Mouse (Mus musculus): ENCODE measurements around the gene Gm47791.

Gm47791 gene

DNA sequence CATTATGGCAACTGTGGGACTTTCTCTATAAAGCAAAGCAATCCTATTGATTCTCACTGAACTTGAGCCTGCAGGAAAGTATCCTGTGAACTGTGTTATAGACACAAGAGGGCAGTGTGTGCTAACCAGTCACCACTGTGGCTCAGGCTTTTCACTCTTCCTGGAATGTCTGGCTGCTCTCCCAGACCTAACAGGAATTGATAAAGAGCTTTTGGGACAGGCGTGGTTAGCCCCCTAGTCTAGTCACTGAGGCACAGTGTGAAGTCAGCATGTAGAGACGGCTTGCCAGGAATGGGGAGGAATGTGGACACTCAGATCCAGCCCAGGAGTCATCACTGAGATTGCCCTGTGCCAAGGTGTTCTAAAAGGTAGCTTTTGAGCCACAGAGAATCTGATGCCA is 16.4 kb upstream of the Gm47791 start:
- DNase-seq (ENCODE audit: low spot score in 2 of 2): peak; percentile 28 to 55

DNA sequence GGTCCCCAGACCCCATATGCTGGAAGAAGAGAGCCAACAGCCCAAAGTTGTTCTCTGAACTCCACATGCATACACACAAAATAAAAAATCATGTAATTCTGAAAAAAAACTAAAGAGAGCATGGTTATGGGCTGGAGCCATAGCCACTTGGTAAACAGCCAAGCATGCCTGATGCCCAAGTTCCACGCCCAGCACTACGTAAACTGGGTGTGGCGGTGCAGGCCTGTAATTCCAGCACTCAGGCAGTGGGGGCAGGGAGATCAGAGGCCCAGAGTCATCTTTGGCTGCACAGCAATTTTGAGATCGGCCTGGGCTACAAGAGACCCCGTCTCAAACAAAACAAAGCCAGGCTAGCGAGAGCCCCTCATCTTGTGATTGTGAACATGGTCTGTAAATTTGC is 14.5 kb upstream of the Gm47791 start:
- no peak for DNase-seq (ENCODE audit: low spot score in 2 of 2)

DNA sequence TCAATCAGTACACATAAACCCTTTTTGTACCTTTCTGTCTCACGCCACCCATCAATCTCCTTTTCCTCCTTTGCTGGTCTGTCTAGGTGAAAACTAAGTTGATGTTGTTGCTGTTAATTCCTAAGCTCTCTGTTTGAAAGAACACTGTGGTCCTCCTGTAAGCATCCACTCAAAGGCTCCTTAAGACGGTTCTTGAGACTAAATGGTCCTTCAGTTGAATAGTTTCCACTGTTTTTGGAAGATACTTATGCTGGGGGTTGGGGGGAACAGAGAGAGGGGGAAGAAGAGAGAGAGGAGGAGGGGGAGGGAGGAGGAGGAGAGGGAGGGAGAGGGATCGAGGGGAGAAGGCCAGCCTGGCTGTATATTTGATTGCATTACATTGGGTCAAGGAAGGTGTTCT is 12.5 kb upstream of the Gm47791 start:
- no peak for DNase-seq (ENCODE audit: low spot score in 2 of 2)

DNA sequence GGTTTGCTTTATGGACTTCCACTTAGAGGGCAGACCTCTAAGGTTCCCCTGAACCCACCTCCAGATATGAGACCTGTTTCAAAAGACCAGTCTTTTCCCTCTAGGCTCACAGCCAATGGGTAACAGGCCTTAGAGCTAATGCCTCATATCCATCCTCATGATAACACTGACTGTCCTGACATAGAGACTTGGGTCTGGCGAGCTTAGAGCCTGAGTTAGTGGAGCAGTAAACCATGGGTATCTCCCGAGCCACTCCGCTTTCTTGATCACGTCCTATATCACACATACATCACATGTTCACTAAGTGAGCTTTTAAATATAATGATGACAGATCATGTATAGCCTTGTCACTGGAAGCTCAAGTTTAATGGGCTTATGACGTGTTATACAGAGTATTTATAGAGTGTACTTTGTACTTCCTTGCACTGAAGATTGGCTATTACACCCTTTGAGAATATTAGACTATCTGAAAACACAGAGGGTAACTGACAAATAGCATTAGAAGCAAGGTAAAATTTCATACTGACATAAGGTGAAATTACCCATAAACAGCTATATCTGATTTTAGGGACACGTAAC is 8.4 kb upstream of the Gm47791 start:
- DNase-seq (ENCODE audit: low spot score in 2 of 2): no peak

DNA sequence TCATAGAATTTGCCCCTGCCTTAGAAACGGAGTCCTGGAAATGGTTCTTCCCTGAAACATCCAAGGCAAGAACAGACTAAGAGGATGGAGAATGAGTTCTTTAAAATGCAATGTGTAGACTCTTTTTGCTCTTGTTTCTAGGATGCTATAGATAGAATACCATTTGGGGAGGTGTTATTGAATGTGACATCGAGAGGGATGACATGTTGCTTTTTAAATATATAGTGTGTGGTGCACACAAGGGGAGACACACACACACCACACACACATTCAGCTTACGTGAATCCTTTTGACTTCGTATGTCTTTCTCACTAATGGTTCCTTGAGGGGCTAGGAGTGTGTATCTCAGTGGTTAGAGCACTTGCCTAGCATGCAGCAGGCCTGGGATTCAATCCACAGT is 4.2 kb upstream of the Gm47791 start:
- no peak for DNase-seq (ENCODE audit: low spot score in 2 of 2)

DNA sequence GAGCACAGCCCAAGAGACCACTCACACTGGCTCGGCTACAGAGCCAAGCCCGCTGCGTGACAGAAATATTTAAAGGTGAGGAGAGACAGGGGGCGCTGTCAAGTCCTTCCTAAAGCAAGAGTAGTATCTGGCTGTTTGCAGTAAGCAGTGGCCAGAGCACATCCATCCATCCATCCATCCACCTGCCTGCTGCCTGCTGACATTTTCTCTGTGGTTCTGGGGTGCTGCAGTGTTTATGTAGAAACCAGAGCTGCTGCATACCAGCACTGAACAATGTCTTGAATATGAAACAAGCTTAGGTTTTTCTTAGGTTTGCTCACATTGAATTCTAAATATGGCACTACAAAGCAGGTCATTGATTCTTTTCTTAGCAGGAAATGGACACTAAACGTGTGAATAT is 2.2 kb upstream of the Gm47791 start:
- no peak for DNase-seq (ENCODE audit: low spot score in 2 of 2)

DNA sequence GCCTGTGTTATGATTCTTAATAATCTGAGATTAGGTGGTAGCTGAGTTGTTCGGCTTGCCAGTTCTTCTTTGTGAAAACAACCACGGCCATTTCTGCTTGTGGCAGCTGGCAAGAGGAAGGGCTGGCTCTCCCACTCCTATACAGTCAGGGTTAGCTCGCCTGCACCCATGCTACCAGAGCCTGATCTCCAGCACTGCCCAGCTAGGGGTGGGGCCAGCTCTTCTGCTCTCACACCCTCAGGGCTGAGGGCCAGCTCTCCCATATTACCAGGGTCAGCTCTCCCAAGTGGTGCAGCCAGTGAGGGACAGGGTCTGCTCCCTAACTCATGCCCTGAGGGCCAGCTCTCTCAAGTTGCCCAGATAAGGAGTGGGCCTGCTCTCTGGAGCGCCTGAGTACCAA is 1.4 kb upstream of the Gm47791 start:
- DNase-seq (ENCODE audit: low spot score in 2 of 2): no peak

DNA sequence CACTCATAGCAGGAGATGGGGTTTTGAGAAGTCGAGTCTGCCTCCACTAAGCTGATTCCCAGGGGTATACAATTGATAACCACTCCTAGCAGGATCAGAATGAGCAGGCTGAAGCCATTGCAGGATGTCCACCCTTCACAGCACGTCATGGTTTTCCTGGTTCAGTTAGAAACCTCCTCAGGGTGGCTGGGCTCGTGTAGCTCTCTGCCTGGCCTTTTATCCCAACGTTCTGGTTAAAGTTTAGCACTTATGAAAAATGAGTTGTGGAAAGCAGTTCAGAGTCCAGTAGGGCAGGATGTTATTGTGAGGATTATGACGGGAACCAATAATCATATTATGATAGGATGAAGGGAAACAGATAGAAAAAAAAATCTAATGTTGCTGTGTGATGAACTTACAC is 2.8 kb downstream of the Gm47791 start, which contains the start of gene Tm4sf20:
TSS of gene Tm4sf20 (minus strand) at position 193 of the 400 bp plus-strand sequence.
- DNase-seq (ENCODE audit: low spot score in 2 of 2): no peak

DNA sequence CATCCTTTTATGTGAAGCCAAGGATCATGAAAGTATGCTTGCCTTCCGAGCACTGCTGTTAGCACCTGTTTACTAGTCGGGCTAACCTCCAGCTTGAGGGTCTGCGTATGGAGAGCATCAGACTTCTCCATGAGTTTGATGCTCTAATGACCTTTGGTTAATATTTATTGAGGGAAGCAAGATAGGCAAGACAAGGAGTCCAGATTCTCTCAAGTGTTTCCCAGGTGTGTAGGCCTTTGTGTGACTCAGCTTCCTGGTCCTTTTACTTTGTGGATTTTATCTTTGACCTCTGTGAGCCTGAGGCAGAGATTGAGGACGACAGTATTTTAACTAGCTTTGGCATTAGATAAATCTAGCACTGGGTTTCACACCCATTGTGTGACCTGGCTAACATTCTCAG is 4.4 kb downstream of the Gm47791 start:
- DNase-seq (ENCODE audit: low spot score in 2 of 2): no peak

DNA sequence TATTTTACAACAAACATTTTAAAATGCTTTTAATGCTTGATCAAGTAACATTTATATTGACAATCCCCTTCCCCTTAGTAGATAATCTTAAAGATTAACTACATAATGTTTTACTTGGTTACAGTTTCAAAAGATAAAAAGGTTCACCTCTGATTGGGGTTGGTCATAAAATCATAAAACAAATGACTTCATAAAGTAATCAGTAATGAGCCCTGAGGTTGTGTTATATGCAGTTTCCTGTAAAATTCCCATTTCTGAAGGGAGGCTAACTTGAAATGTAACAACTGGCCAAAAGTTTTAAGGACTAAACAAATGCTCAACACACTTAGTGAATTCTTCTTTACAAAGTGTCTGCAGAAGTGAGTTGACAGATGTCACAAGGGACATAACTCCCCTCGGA is 4.8 kb downstream of the Gm47791 start:
- no peak for DNase-seq (ENCODE audit: low spot score in 2 of 2)

DNA sequence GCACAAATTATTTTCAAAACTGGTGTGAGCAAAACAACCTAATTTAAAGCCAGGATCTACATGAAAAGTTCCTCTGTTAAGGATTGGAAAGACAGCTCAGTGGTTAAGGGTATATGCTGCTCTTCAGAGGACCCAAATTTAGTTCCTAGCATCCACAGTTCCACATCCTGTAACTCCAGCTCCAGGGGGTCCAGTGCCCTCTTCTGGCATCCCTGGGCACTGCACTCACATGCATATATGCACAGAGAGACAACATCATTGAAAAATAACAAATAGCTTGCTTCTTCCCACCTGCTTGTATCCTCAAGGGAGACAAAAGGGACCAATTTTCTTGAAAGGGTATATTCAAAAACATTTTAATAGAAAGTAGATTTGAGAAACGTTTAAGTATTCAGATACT is 8.8 kb downstream of the Gm47791 start:
- DNase-seq (ENCODE audit: low spot score in 2 of 2): no peak

DNA sequence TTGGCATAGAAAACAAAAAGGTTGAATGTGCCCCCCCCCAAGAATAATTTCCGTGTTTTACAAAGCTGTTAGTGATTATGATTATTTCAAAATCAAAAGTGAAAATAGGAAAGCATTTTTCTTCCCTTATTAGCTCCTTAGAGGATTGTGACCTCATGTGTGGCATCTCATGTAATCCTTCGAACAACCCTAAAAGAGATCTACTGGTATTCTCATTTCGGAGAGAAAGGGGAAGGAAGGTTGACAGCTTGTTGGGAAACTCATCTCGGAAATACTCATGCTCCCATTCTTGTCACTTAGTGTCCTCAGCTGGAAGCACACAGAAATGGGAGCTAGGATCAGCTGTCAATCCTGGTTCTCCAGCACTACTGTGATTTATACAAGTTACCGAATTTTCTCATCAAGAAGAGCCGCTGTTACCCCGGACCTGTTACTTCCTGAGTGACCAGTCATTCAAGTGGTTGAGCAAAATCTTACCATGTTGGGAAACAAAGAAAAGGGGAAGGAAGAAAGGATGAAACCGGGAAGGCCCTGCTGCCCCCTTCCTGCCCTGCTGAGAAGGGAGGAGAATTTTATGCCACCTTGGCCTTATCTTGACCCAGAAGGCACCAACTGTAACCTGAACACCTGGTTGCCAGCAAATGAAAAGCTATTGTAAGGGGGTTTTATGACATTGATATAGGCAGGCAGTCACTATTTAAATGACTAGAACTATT is 9.4 kb downstream of the Gm47791 start:
- DNase-seq (ENCODE audit: low spot score in 2 of 2): no peak

DNA sequence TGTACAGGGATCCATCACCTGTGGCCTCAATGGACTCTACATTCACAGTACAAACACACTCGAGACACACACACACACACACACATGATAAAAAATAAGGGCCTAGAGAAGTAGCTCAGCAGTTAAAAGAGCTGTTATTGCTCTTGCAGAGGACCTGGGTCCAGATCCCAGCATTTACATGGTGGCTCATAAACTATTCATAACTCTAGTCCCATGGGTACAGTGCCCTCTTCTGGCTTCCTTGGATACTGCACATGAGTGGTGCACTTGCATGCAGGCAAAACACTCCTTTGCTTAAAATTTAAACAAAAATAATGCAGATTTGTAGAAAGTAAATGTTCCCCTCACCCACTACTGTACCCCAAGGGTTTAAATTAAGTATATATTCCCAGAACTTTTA is 11.5 kb downstream of the Gm47791 start:
- DNase-seq (ENCODE audit: low spot score in 2 of 2): no peak

DNA sequence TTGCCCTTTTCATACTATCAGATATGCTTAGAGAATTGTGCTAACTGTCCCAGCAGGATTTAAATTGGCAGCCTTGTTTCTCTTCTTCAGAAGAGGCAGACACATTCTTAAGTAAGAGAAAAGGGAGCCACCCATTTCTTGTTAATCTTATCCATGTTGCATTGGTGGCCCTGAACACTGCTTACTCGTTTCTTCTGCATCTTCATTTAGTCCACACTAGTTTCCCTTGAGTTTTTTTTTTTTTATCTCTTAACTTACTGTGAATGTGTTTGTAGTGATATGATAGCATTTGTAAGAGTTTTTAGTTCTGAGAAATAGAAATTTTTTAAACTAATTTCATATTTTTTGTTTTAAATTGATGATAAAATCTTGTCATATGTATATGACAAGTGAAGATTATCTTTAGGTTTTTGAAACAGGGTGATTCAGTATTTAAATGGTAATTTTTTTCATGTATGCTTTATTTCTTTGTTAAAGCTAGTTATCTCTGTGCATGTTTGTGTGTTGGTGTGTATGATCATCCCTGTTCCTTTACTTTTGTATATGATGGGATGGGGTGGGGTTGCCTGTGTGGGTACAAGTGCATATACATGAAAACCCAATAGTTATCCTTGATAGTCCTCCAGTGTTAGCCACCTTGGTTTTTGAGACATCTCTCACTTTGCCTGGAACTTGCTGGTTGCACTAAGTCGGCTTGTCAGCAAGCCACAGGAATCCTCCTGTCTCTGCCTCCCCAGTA is 23.2 kb downstream of the Gm47791 start:
- DNase-seq (ENCODE audit: low spot score in 2 of 2): no peak

DNA sequence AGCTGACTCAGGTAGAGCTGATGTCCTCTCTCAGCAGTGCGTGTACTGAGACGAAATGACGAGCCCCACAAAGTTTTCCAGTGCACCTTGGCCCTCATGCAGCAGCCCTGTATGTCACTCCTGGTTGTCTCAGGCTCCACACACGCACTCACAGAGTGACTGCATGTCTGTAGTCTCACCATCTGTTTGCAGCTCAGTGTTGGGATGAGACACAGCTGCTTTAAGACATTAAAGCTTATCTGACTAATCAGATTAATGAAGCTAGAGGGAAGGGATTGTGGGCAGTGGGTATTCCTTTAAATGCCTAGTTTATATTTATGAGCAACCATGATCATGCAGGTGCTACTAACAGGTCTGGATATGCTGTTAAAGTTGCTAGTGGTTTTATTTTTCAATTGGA is 24.6 kb downstream of the Gm47791 start:
- no peak for DNase-seq (ENCODE audit: low spot score in 2 of 2)

DNA sequence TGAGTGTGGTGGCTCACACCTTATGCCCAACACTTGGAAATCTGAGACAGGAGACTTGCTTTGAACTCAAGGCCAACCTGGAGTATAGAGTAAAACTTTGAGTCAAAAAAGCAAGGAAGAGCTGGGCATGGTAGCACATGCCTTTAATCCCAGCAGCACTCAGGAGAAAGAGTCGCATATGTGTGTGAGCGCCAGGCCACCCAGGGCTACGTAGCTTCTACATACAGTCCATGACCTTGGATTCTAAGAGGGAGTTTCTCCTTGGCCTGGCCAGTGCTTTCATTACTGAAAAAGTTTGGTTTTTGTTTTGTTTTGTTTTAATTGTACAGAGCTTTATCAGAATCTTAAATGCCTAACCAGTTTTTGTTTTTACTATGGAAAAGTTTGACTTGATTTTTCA is 27.1 kb downstream of the Gm47791 start:
- no peak for DNase-seq (ENCODE audit: low spot score in 2 of 2)

DNA sequence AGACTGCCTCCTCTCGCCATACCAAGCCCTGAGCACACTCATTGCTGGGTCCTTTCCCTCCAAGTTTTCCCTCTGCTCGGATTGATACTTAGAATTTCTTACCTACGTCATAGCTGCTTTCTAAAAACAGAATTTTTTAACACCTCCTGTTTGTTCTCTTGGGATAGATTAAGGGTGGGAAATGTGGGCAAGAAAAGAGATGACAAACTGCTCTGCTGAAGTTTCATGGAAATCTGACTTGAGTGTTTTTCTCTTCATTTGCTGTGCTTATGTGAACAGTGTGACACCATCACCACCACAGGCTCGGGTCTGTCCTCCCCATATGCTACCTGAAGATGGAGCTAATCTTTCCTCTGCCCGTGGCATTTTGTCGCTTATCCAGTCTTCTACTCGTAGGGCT is 29.5 kb downstream of the Gm47791 start:
- no peak for DNase-seq (ENCODE audit: low spot score in 2 of 2)

DNA sequence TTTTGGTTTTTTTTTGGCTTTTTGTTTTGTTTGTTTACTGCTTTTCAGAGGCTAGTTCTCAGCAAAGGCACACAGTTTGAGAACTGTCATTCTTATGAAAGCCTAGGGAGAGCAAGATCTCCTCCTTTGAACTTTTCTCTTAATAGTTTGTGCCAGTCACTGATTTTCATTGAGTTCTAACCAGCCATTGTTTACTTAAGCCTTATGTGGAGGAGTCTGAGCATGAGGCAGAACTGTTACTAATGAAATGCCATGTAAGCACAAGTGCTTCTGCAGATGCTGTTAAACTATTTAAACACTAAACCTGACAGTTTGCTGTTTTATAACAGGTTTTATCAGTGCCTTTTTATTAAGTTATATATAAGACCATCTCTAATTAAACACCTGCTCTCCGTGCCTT is 33.0 kb downstream of the Gm47791 start:
- DNase-seq (ENCODE audit: low spot score in 2 of 2): no peak

DNA sequence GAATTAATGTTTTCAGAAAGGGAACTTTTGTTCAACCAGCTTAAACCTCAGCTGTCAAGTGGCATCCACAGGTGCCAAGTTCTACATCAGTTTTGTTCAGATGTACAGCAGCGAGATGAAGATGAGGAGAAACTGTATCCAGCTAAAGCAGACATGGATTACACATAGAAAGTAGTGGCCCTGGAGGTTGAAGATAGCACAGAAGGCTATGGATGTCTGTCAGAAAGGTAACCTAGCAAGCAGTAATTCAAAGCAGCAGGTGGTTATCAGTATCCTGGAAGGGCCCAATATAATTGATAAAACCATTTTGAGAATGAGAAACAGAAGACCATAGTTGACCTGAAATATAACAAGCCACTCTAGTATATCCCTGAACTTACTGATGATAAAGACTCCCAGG is 37.7 kb downstream of the Gm47791 start:
- no peak for DNase-seq (ENCODE audit: low spot score in 2 of 2)

DNA sequence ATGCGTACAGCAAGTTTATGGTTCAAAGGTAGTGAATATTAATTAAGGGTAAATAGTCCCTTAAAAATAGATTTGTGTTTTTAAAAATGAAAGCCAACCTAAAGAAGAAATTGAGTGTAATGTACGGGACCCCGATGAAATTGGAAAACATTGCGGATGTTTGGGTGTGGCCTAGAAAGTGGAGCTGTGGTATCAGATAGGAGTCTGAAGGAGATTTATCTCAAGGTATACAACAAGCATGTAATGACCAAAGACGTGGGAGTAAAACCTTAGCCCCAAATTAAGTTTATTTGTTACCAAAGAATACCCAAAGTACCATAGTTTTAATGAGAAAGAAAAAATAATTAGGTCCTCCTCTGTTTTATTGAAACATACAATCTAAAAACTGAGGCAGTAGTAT is 44.6 kb downstream of the Gm47791 start:
- DNase-seq (ENCODE audit: low spot score in 2 of 2): no peak

DNA sequence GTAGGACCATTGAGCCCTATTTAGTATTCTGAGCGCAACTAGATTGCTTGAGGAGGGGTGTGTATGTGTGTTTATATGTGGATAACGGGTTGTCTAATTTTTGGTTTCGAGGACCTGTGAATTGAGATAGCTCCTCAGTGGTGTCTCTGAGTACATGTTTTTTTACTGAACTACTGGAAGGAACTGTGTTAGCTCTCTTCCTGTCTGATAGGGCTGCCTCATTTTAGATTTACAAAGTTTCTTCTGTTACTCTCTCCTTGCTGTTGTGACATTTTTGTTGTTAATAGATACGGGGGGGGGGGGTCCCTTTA is 45.2 kb downstream of the Gm47791 start:
- DNase-seq (ENCODE audit: low spot score in 2 of 2): no peak

DNA sequence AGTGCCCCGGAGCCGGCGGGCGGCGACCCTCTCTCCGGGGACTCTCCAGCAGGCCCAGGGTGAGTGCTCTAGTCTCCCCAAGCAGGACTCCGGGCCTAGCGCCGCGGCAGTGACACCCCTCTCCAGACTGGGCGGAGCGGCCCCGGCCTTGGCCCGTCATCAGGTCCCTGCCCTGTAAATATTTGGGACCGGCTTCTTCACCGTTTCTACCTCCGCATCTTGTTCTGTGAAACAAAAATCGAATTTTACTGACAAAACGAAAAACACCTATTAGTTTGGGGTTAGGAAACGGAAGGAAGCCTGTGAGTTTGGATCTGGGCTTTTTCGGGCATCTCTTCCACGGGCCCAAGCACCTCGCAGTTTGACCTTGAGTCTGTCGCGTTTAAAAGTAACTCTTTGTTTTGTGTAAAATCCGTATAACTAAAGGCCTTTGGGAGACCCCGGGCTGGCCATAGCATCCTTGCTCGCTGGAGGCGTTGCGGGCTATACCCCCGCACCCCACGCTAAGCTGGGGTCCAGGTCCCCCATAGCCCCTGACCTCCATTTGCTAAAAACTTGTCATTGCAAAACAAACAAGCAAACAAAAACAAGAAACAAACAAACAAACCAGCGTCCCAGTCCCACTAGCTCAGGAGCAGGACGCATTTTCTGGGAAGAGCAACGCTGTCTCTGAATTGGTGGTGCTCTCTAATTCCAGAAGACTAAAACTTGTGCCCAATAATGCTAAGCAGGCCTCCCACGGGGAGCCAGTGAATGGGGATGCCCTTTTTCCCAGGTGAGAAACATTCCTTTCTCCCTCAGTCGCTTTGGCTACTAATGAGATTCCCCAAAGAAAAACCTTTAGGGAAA is 45.8 kb downstream of the Gm47791 start:
- peak in 1 of 2 experiments; percentile 5 for DNase-seq (ENCODE audit: low spot score in 2 of 2)

Measured in cerebellum, postnatal 4 days (tissue).